Mouse (Mus musculus) liver, embryonic 11.5 days (tissue): ENCODE measurements around the gene Muc13. TPM values are rescaled to one million over a fixed set of nuclear protein-coding genes. Genes with fewer than 3 reads are reported as not detected.

Experiments used
- ATAC-seq: fragments of 200-750 bp; cut with Nextera tagmentation; replicated peaks from 2 replicates; pipeline ENCODE4 v1.8.0; 2017; ENCODE audit warnings: moderate number of reproducible peaks, mild to moderate bottlenecking, moderate TSS enrichment, moderate library complexity; ENCODE audit not compliant: low FRiP score
- DNase-seq: peaks from one replicate; pipeline ENCODE4 v3.0.0-alpha.2; 2017; ENCODE audit warnings: low spot score
- H3K27ac ChIP-seq: fragments of 300-500 bp; sonication (generic); 2 replicates; pipeline ENCODE4 v1.5.1; 2014; ENCODE audit warnings: mild to moderate bottlenecking, low read depth, low read length, control low read depth
- H3K27me3 ChIP-seq: fragments of 300-500 bp; sonication (generic); replicated peaks from 2 replicates; pipeline ENCODE4 v1.6.1; 2014; ENCODE audit warnings: low read length, mixed read lengths; ENCODE audit not compliant: control insufficient read depth, insufficient read depth
- H3K36me3 ChIP-seq: fragments of 300-500 bp; sonication (generic); 2 replicates; pipeline ENCODE4 v1.6.1; 2014; ENCODE audit warnings: mild to moderate bottlenecking, low read length, moderate library complexity, mixed read lengths; ENCODE audit not compliant: control insufficient read depth, insufficient read depth
- H3K4me1 ChIP-seq: fragments of 300-500 bp; sonication (generic); replicated peaks from 2 replicates; pipeline ENCODE4 v1.6.1; 2014; ENCODE audit warnings: low read length, mixed read lengths; ENCODE audit not compliant: control insufficient read depth, insufficient read depth
- H3K4me2 ChIP-seq: fragments of 300-500 bp; sonication (generic); 2 replicates; pipeline ENCODE4 v1.6.1; 2014; ENCODE audit warnings: mild to moderate bottlenecking, control low read depth, moderate library complexity
- H3K4me3 ChIP-seq: fragments of 300-500 bp; sonication (generic); 2 replicates; pipeline ENCODE4 v1.5.1; 2014; ENCODE audit warnings: low read depth, low read length, control low read depth
- H3K9ac ChIP-seq: fragments of 300-500 bp; sonication (generic); 2 replicates; pipeline ENCODE4 v1.6.1; 2014; ENCODE audit warnings: low read depth, low read length, control low read depth
- H3K9me3 ChIP-seq: fragments of 300-500 bp; sonication (generic); 2 replicates; pipeline ENCODE4 v1.6.1; 2016; ENCODE audit warnings: low read length, inconsistent platforms, mixed read lengths; ENCODE audit not compliant: control insufficient read depth
- WGBS: fragments of 180-500 bp; shearing (Covaris S2); extraction: QIAGEN DNeasy Blood & Tissue Kit; methylation state at CpG from one replicate; pipeline ENCODE4 v1.1.7; 2014; 5-methylcytosine and 5-hydroxymethylcytosine counted together
- polyA plus RNA-seq: library from polyadenylated mRNA; unstranded; fragments of >200 nt; fragmentation: Nextera tagmentation; extraction: Ambion mirVana; gene quantifications from 2 replicates; pipeline ENCODE4 v1.2.1, GENCODE M21; 2014

The Muc13 gene
- polyA plus RNA-seq, 1 experiment from 2014 or later = 10.1 TPM

DNA sequence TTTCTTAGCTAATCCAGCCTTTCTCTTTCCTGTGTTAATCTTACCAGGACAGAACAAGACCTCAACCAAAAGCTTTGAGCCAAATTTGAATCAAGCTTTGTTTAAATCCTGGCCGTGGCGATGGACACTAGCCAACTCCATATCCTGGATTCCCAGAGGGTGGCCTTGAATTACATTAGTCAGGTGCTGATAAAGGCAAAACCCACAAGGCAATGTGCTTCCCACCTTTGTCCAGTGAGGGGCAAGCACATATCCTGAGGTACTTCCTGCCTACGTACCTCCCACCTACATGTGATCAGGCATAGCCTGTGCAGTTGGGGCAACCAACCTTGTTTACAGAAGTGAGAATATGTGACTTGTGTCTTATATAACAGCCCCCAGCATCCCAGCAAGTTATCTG, 18.9 kb upstream of the Muc13 start:
- H3K9me3 ChIP-seq = no peaks in the 10 kb centered on the region

GRCm38 (mm10) chr16:33775733-33776335, 18.0 kb upstream of the Muc13 start:
- H3K4me2 ChIP-seq = no peak overlapping the region
- WGBS = 77% methylated on average over 1 of the region's 1 CpGs
- ATAC-seq (no peak; the same call in 1 of the 2 replicates), DNase-seq (no peak)
- H3K27ac ChIP-seq = no peak overlapping the region
- no peak overlapping the region for H3K4me3 ChIP-seq
- H3K9me3 ChIP-seq = no peaks in the 10 kb centered on the region
- no peak overlapping the region for H3K9ac ChIP-seq
- H3K27me3 ChIP-seq = no peaks in the 10 kb centered on the region
- H3K4me1 ChIP-seq = peaks cover 14% of the 10 kb centered on the region
- H3K36me3 ChIP-seq = no peaks in the 10 kb centered on the region

More for the DNA sequence above, 18.9 kb upstream of the Muc13 start:
- Histone ChIP-seq H3K36me3 (no peaks in the 10 kb centered on the region), H3K4me1 (peaks cover 14% of the 10 kb centered on the region), H3K9ac (no peak overlapping the region), H3K27ac (no peak overlapping the region), H3K4me3 (no peak overlapping the region), H3K4me2 (no peak overlapping the region), H3K27me3 (no peaks in the 10 kb centered on the region)
- WGBS = 67% methylated on average over 3 of the region's 3 CpGs
- ATAC-seq (no peak), DNase-seq (no peak)

DNA sequence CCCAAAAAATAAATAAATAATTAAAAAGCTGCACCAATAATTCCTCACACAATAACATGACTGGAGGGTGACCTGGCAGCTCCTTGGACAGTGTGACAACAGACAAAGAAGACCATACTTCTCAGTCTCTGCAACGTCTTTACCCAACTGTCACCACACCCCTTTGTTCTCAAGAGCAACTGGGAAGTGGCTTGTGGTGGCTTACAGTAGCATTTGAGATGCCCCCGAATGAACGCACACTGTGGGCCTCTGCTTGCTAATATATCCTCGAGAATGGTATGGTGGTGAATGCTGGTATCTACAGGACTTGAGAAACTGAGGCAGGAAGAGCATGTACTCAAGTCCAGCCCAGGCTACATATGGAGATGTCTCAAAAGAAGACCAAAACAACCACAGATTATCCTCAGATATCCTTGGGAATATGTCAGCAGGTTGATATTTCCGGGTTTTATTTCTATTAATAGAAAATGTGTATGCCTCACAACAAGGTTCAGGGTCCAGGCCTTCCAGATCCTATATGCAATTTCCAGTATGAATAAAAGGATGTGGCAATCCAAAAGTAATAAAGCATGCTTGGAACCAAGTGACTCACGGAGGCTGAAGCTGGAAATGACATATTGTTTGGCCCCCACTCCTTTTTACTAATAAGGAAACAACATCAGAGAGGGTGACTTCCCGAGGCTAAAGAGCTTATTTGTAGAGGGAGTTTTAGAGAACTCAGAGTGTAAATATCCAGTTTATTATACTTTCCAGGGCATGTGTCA, 16.9 kb upstream of the Muc13 start:
- Histone ChIP-seq H3K4me1 (peaks cover 19% of the 10 kb centered on the region), H3K4me2 (no peak overlapping the region), H3K27me3 (no peaks in the 10 kb centered on the region), H3K9me3 (no peaks in the 10 kb centered on the region), H3K27ac (no peak overlapping the region), H3K9ac (no peak overlapping the region), H3K4me3 (no peak overlapping the region), H3K36me3 (no peaks in the 10 kb centered on the region)
- ATAC-seq (no peak), DNase-seq (no peak)
- 62% methylated on average over 7 of the region's 7 CpGs for WGBS

GRCm38 (mm10) chr16:33777607-33778006, 16.2 kb upstream of the Muc13 start:
- H3K9me3 ChIP-seq = no peaks in the 10 kb centered on the region
- H3K27me3 ChIP-seq = no peaks in the 10 kb centered on the region
- peaks cover 23% of the 10 kb centered on the region for H3K4me1 ChIP-seq
- 85% methylated on average over 6 of the region's 6 CpGs for WGBS
- H3K4me3 ChIP-seq = no peak overlapping the region
- no peak overlapping the region for H3K9ac ChIP-seq
- H3K36me3 ChIP-seq = no peaks in the 10 kb centered on the region
- no peak overlapping the region for H3K4me2 ChIP-seq
- ATAC-seq = no peak
- H3K27ac ChIP-seq = no peak overlapping the region
- DNase-seq = no peak

- 35% methylated on average over 5 of the region's 5 CpGs for WGBS
- no peak overlapping the region for H3K9ac ChIP-seq
- no peaks in the 10 kb centered on the region for H3K27me3 ChIP-seq
- no peak overlapping the region; the same call in 1 of the 2 replicates for H3K4me2 ChIP-seq
- peaks cover 16% of the 10 kb centered on the region for H3K4me1 ChIP-seq
- H3K27ac ChIP-seq = peak overlapping the region; percentile 68
- H3K4me3 ChIP-seq = no peak overlapping the region
- H3K36me3 ChIP-seq = no peaks in the 10 kb centered on the region
- H3K9me3 ChIP-seq = no peaks in the 10 kb centered on the region
- ATAC-seq (peak; percentile 63; the same call in 1 of the 2 replicates), DNase-seq (no peak)
These were observed 11.8 kb upstream of the Muc13 start for GRCm38 (mm10) chr16:33781789-33782728.

- Histone ChIP-seq H3K36me3 (no peaks in the 10 kb centered on the region), H3K4me2 (no peak overlapping the region; the same call in 1 of the 2 replicates), H3K27ac (peak overlapping the region; percentile 68), H3K9me3 (no peaks in the 10 kb centered on the region), H3K27me3 (no peaks in the 10 kb centered on the region), H3K4me3 (no peak overlapping the region), H3K9ac (no peak overlapping the region), H3K4me1 (peaks cover 16% of the 10 kb centered on the region)
- 43% methylated on average over 1 of the region's 1 CpGs for WGBS
- DNase-seq (no peak), ATAC-seq (no peak)
These were observed 11.1 kb upstream of the Muc13 start for GRCm38 (mm10) chr16:33782729-33783091.

DNA sequence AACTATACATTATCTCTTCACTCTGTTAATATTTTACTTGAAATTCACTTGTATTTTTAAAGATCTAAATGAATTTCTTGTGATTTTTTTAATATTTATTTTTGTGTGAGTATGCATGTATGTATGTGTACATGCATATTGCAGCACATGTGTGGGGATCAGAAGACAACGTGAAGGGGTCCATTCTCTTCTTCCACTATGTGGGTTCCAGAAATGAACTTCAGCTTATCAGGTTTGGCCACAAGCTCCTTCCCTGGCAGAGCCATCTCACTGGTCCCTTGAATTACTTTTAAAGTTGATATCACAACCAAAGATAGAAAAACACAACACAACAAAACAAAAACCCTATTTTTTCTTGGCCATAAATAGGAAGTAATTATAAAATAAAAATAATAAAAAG, 9.3 kb upstream of the Muc13 start:
- 34% methylated on average over 1 of the region's 1 CpGs for WGBS
- peak overlapping the region; percentile 80; the same call in 1 of the 2 replicates for H3K27ac ChIP-seq
- H3K9me3 ChIP-seq = no peaks in the 10 kb centered on the region
- H3K4me2 ChIP-seq = no peak overlapping the region
- H3K4me3 ChIP-seq = no peak overlapping the region
- no peak for ATAC-seq
- H3K27me3 ChIP-seq = no peaks in the 10 kb centered on the region
- H3K9ac ChIP-seq = no peak overlapping the region
- H3K4me1 ChIP-seq = peaks cover 16% of the 10 kb centered on the region
- no peak for DNase-seq
- no peaks in the 10 kb centered on the region for H3K36me3 ChIP-seq

DNA sequence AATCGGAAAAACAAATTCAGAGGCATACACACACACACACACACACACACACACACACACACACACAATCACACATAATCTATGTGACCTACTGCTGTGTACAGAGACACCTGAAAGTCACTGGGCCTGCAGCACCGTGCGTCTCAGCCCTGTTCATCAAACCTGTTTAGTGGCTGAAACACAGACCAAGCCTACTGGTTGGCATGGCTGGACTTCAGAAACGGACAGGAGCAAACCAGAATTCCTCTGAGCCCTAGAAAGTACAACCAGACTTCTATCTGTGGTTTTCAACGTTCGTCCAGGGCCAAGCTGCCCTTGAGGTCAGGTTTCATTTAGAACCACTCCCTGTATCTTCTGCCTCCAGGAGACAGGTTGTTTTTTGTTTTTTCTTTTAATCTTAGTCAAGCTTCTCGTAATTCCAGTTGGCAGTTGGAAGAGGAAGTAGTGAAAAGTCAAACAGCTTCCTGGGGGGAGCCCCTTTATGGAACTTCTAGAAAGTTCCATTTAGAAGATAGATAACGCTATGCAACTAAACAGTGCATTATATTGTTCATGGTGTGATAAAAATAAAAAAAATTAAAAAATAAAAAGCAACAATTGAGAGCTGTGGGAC, 8.6 kb upstream of the Muc13 start:
- no peaks in the 10 kb centered on the region for H3K9me3 ChIP-seq
- H3K36me3 ChIP-seq = no peaks in the 10 kb centered on the region
- no peak for DNase-seq
- WGBS = 36% methylated on average over 8 of the region's 8 CpGs
- H3K4me3 ChIP-seq = no peak overlapping the region
- H3K9ac ChIP-seq = 0 out of 2 replicates have a peak overlapping the region, but pooled peaks have one; percentile 12
- H3K4me1 ChIP-seq = peaks cover 16% of the 10 kb centered on the region
- H3K27me3 ChIP-seq = no peaks in the 10 kb centered on the region
- 0 out of 2 replicates have a peak, but pooled peaks have one; percentile 29 for ATAC-seq
- H3K27ac ChIP-seq = peak overlapping the region; percentile 80
- H3K4me2 ChIP-seq = peak overlapping the region; percentile 2; the same call in 1 of the 2 replicates
